Mouse (Mus musculus) liver, embryonic 14.5 days (tissue): Measurements from ENCODE around the gene Ap2m1.

Source experiments
- CTCF ChIP-seq: IDR thresholded peaks from 2 replicates; pipeline ENCODE4 v1.5.1; 2016; ENCODE audit warnings: antibody characterized with exemption, low read depth, control low read depth
- EP300 ChIP-seq: IDR thresholded peaks from 2 replicates; pipeline ENCODE4 v1.6.1; 2016; ENCODE audit warnings: antibody characterized with exemption, low read depth

GRCm38 (mm10) chr16:20535296-20536080 lies at the start of gene Ap2m1:
- TF ChIP-seq CTCF: 0 out of 2 replicates have a peak, but pooled peaks have one; percentile 8
- TF ChIP-seq EP300: no peak
